Mouse (Mus musculus) kidney, adult 2 months (tissue): ENCODE measurements around the gene Cbx2. TPM values are rescaled to one million over a fixed set of nuclear protein-coding genes. Genes with fewer than 3 reads are reported as not detected.

Experiments used
- DNase-seq: peaks from one replicate; pipeline ENCODE4 v3.0.0; 2021
- H3K27ac ChIP-seq: fragments of 200-500 bp; 2 replicates; pipeline ENCODE4 v1.5.1; 2012; ENCODE audit warnings: low read depth, low read length, control low read depth, inconsistent platforms; ENCODE audit not compliant: insufficient read depth
- H3K27me3 ChIP-seq: fragments of 200-500 bp; replicated peaks from 2 replicates; pipeline ENCODE4 v1.6.1; 2012; ENCODE audit warnings: mild to moderate bottlenecking, moderate library complexity, low read length, inconsistent platforms; ENCODE audit not compliant: control insufficient read depth, insufficient read depth
- H3K36me3 ChIP-seq: fragments of 200-500 bp; 2 replicates; pipeline ENCODE4 v1.6.1; 2012; ENCODE audit warnings: mild to moderate bottlenecking, moderate library complexity, low read length, inconsistent platforms; ENCODE audit not compliant: control insufficient read depth, insufficient read depth
- H3K4me1 ChIP-seq: fragments of 200-500 bp; 2 replicates; pipeline ENCODE4 v1.6.1; 2011; ENCODE audit warnings: low read length; ENCODE audit not compliant: control insufficient read depth, insufficient read depth
- H3K4me3 ChIP-seq: fragments of 200-500 bp; 2 replicates; pipeline ENCODE4 v1.5.1; 2011; ENCODE audit warnings: mild to moderate bottlenecking, low read depth, low read length, control low read depth; ENCODE audit not compliant: insufficient read depth
- CTCF ChIP-seq: fragments of 200-500 bp; conservative IDR thresholded peaks from 2 replicates; pipeline ENCODE4 v1.5.1; 2011; ENCODE audit warnings: low read depth, mild to moderate bottlenecking, control low read depth, low read length, moderate library complexity, mixed read lengths; ENCODE audit not compliant: insufficient read depth, insufficient read length
- POLR2A ChIP-seq: fragments of 200-500 bp; IDR thresholded peaks from one replicate; pipeline ENCODE4 v1.6.1; 2011; ENCODE audit warnings: low read depth, low read length, control low read depth
- WGBS: fragments of 180-500 bp; shearing (Covaris S2); methylation state at CpG from one replicate; pipeline ENCODE4 v1.1.7; 2018; 5-methylcytosine and 5-hydroxymethylcytosine counted together
- polyA plus RNA-seq: library from polyadenylated mRNA; depleted of rRNA; stranded (reverse); fragments of >200 nt; gene quantifications from 2 replicates; pipeline ENCODE4 v1.2.3, GENCODE M21; 2012

Gene Cbx2
- polyA plus RNA-seq, 1 experiment = 3.5 TPM

- Histone ChIP-seq H3K4me3 (no peak overlapping the region), H3K4me1 (peaks cover 14% of the 10 kb centered on the region; the same call in 1 of the 2 replicates)
- TF ChIP-seq CTCF (no peak), POLR2A (no peak)
These were observed 16.2 kb downstream of the Cbx2 start for GRCm38 (mm10) chr11:119038744-119039484.

GRCm38 (mm10) chr11:119039732-119040512 is 17.2 kb downstream of the Cbx2 start:
- no peak overlapping the region for H3K27ac ChIP-seq
- no peak for TF ChIP-seq POLR2A
- no peak for TF ChIP-seq CTCF
- H3K27me3 ChIP-seq = peaks cover 9% of the 10 kb centered on the region
- no peak for DNase-seq
- no peaks in the 10 kb centered on the region for H3K36me3 ChIP-seq
- WGBS = 39% methylated on average over 21 of the region's 21 CpGs
- peaks cover 18% of the 10 kb centered on the region; the same call in 1 of the 2 replicates for H3K4me1 ChIP-seq
- peak overlapping the region; percentile 79 for H3K4me3 ChIP-seq

More at GRCm38 (mm10) chr11:119038744-119039484, 16.2 kb downstream of the Cbx2 start:
- Histone ChIP-seq H3K27ac (no peak overlapping the region), H3K27me3 (peaks cover 7% of the 10 kb centered on the region), H3K36me3 (no peaks in the 10 kb centered on the region)
- no peak for DNase-seq
- 90% methylated on average over 22 of the region's 22 CpGs for WGBS

GRCm38 (mm10) chr11:119040600-119041324 is 18.0 kb downstream of the Cbx2 start, which contains the start of gene Cbx8:
Gene Cbx8 (minus strand): TSS chr11:119040969.
- peaks cover 18% of the 10 kb centered on the region; the same call in 1 of the 2 replicates for H3K4me1 ChIP-seq
- H3K4me3 ChIP-seq = peak within 1 kb of the TSS; percentile 79
- TF ChIP-seq CTCF (no peak), POLR2A (peak; percentile 48)
- WGBS = under 1% methylated on average over 63 of the region's 63 CpGs
- no peaks in the 10 kb centered on the region for H3K36me3 ChIP-seq
- peak; percentile 100 for DNase-seq
- peaks cover 9% of the 10 kb centered on the region for H3K27me3 ChIP-seq
- H3K27ac ChIP-seq = peak within 1 kb of the TSS; percentile 81

GRCm38 (mm10) chr11:119041325-119041716 is 18.6 kb downstream of the Cbx2 start:
- Histone ChIP-seq H3K36me3 (no peaks in the 10 kb centered on the region), H3K27me3 (peaks cover 9% of the 10 kb centered on the region), H3K4me1 (peaks cover 18% of the 10 kb centered on the region; the same call in 1 of the 2 replicates), H3K27ac (no peak overlapping the region), H3K4me3 (peak overlapping the region; percentile 64)
- under 1% methylated on average over 31 of the region's 31 CpGs for WGBS
- no peak for DNase-seq
- TF ChIP-seq POLR2A = no peak
- TF ChIP-seq CTCF = no peak

- TF ChIP-seq POLR2A (no peak), CTCF (no peak)
- H3K36me3 ChIP-seq = no peaks in the 10 kb centered on the region
- H3K27ac ChIP-seq = no peak overlapping the region
- H3K4me3 ChIP-seq = no peak overlapping the region
- WGBS = 3% methylated on average over 31 of the region's 31 CpGs
- peaks cover 9% of the 10 kb centered on the region for H3K27me3 ChIP-seq
- no peak for DNase-seq
- H3K4me1 ChIP-seq = peaks cover 23% of the 10 kb centered on the region
These were observed 19.1 kb downstream of the Cbx2 start for GRCm38 (mm10) chr11:119041750-119042465.

GRCm38 (mm10) chr11:119042466-119043272 is 19.9 kb downstream of the Cbx2 start:
- no peak for DNase-seq
- 6% methylated on average over 52 of the region's 52 CpGs for WGBS
- TF ChIP-seq CTCF (no peak), POLR2A (no peak)
- H3K4me3 ChIP-seq = no peak overlapping the region
- H3K36me3 ChIP-seq = no peaks in the 10 kb centered on the region
- no peak overlapping the region for H3K27ac ChIP-seq
- peaks cover 9% of the 10 kb centered on the region for H3K27me3 ChIP-seq
- H3K4me1 ChIP-seq = peaks cover 26% of the 10 kb centered on the region
